Mouse (Mus musculus): ENCODE measurements at regions not wholly inside any gene's neighbourhood (a gene's known extent, or its start where the extent isn't known, plus 50 kb on each side); places are given as distances from the start of the nearest gene placed in this dataset.
A peak's percentile ranks its signal among the peaks of the same experiment; 100 is the strongest.

- DNase-seq (ENCODE audit: low spot score in 2 of 2): no peak
Measured at GRCm38 (mm10) chr13:111157921-111158638, 96.7 kb upstream of the Actbl2 start.

- DNase-seq (ENCODE audit: low spot score in 2 of 2): no peak
Measured at GRCm38 (mm10) chr13:111159498-111159897, 95.3 kb upstream of the Actbl2 start.

- no peak for DNase-seq (ENCODE audit: low spot score in 2 of 2)
Measured at GRCm38 (mm10) chr13:111165538-111165937, 89.3 kb upstream of the Actbl2 start.

- no peak for DNase-seq (ENCODE audit: low spot score in 2 of 2)
Measured at GRCm38 (mm10) chr13:111170269-111171165, 84.3 kb upstream of the Actbl2 start.

- DNase-seq (ENCODE audit: low spot score in 2 of 2): no peak
Measured at GRCm38 (mm10) chr13:111179186-111179585, 75.6 kb upstream of the Actbl2 start.

GRCm38 (mm10) chr13:111183293-111183692 lies 71.5 kb upstream of the Actbl2 start:
- DNase-seq (ENCODE audit: low spot score in 2 of 2): no peak

- no peak for DNase-seq (ENCODE audit: low spot score in 2 of 2)
Measured at GRCm38 (mm10) chr13:111185799-111186198, 69.0 kb upstream of the Actbl2 start.

- DNase-seq (ENCODE audit: low spot score in 2 of 2): no peak
Measured at GRCm38 (mm10) chr13:111186833-111187232, 68.0 kb upstream of the Actbl2 start.

- DNase-seq (ENCODE audit: low spot score in 2 of 2): no peak
Measured at GRCm38 (mm10) chr13:111193919-111194318, 60.9 kb upstream of the Actbl2 start.

GRCm38 (mm10) chr13:111194337-111194736 lies 60.5 kb upstream of the Actbl2 start:
- DNase-seq (ENCODE audit: low spot score in 2 of 2): no peak

- DNase-seq (ENCODE audit: low spot score in 2 of 2): no peak
Measured at GRCm38 (mm10) chr13:111201532-111201931, 53.3 kb upstream of the Actbl2 start.

GRCm38 (mm10) chr13:111204580-111205285 lies 50.1 kb upstream of the Actbl2 start:
- DNase-seq (ENCODE audit: low spot score in 2 of 2): peak in 1 of 2 experiments; percentile 42
